Mouse (Mus musculus) olfactory bulb, adult 2 months (tissue): ENCODE measurements around the gene 9930022D16Rik. TPM values are rescaled to one million over a fixed set of nuclear protein-coding genes. Genes with fewer than 3 reads are reported as not detected.

Experiments
- H3K27ac ChIP-seq: fragments of 200-500 bp; 2 replicates; pipeline ENCODE4 v1.5.1; 2012; ENCODE audit warnings: low read depth, low read length; ENCODE audit not compliant: insufficient read depth
- H3K4me1 ChIP-seq: fragments of 200-500 bp; 2 replicates; pipeline ENCODE4 v1.6.1; 2012; ENCODE audit warnings: low read length; ENCODE audit not compliant: control insufficient read depth, insufficient read depth
- H3K4me3 ChIP-seq: fragments of 200-500 bp; 2 replicates; pipeline ENCODE4 v1.5.1; 2012; ENCODE audit warnings: mild to moderate bottlenecking, low read depth, low read length, moderate library complexity; ENCODE audit not compliant: insufficient read depth
- CTCF ChIP-seq: fragments of 200-500 bp; IDR thresholded peaks from 2 replicates; pipeline ENCODE4 v1.5.1; 2012; ENCODE audit warnings: low read depth, mild to moderate bottlenecking, low read length, moderate library complexity; ENCODE audit not compliant: insufficient read depth
- POLR2A ChIP-seq: fragments of 200-500 bp; IDR thresholded peaks from 2 replicates; pipeline ENCODE4 v1.6.1; 2012; ENCODE audit warnings: mild to moderate bottlenecking, low read depth, low read length, moderate library complexity; ENCODE audit not compliant: insufficient read depth
- WGBS: fragments of 180-500 bp; shearing (Covaris S2); methylation state at CpG from one replicate; pipeline ENCODE4 v1.1.7; 2018; 5-methylcytosine and 5-hydroxymethylcytosine counted together
- polyA plus RNA-seq: library from polyadenylated mRNA; stranded (reverse); fragments of >200 nt; gene quantifications from 2 replicates; pipeline ENCODE4 v1.2.4, GENCODE M21; 2012; ENCODE audit warnings: low replicate concordance; ENCODE audit not compliant: missing spikeins, insufficient read depth, insufficient read length

The 9930022D16Rik gene
- polyA plus RNA-seq, 1 experiment: not detected

DNA sequence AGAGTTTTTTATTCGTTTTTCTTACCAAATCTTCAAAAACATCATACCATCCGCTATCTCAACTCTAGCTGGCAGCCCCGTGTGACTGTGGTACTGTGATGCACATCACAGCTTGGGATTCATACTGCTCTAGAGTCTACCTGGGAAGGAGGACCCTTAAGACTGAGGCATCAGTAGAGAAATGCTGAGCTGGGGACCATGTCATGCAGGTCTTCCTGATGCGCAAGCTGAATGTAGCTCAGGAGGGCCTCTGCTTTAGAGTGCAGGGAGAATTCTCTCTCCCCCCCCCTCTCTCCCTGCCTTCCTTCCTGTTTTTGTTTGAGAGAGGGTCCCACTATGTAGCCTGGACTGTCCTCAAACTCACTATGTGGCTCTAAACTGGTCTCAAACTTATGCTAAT lies 26.9 kb downstream of the 9930022D16Rik start:
- Histone ChIP-seq H3K27ac (no peak overlapping the region), H3K4me1 (peaks cover 15% of the 10 kb centered on the region), H3K4me3 (no peak overlapping the region)
- 77% methylated on average over 4 of the region's 4 CpGs for WGBS
- no peak for TF ChIP-seq CTCF
- no peak for TF ChIP-seq POLR2A

DNA sequence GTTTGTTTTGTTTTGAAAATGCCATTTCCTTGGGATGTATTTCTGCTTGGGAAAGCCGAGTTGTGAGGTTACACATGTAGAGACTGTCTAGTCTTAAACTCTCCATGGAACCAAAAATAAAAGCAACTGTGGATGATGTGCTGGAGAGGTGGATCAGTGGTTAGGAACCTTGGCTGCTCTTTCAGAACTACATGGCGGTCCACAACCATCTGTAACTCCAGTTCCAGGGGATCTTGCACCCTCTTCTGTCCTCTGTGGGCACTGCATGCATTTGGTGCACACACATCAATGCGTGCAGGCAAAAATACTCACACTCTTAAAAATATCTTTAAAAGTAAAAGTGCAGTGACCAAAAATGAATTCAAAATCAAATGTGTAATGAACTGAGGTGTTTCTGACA lies 27.4 kb downstream of the 9930022D16Rik start:
- WGBS: 72% methylated on average over 3 of the region's 3 CpGs
- no peak for TF ChIP-seq CTCF
- no peak for TF ChIP-seq POLR2A
- no peak overlapping the region for H3K4me3 ChIP-seq

DNA sequence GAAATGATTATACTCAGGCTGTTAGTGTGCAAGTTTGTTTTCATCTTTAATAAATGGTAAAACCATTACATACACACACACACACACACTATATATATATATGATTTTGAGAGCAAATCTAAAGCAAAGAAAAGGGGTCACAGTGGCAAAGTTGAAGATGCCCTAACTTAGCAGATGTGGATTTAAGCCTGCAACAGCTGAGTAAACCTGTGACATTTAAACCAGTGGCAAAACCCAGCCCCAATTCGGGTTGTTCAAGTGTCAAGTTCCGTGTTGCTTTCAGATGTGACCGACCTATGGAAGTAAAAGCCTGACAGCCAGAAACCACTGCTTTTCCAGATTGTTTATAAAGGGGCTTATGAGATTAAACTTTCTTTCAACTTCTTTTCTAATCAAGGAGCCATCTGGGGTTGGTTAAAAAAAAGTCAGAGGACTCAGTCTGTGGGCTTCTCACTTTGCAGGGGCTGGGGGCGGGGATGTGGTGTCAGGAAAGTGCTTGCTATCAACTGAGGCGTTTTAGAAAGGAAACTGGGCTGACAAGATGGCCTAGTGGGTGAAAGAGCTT lies 28.5 kb downstream of the 9930022D16Rik start:
- H3K4me3 ChIP-seq: no peak overlapping the region
- TF ChIP-seq POLR2A (no peak), CTCF (no peak)
- whole genome bisulfite sequencing: 74% methylated on average over 5 of the region's 5 CpGs
- H3K27ac ChIP-seq: no peak overlapping the region
- H3K4me1 ChIP-seq: peaks cover 13% of the 10 kb centered on the region

More for the DNA sequence above, 27.4 kb downstream of the 9930022D16Rik start:
- Histone ChIP-seq H3K4me1 (peaks cover 15% of the 10 kb centered on the region), H3K27ac (no peak overlapping the region)

DNA sequence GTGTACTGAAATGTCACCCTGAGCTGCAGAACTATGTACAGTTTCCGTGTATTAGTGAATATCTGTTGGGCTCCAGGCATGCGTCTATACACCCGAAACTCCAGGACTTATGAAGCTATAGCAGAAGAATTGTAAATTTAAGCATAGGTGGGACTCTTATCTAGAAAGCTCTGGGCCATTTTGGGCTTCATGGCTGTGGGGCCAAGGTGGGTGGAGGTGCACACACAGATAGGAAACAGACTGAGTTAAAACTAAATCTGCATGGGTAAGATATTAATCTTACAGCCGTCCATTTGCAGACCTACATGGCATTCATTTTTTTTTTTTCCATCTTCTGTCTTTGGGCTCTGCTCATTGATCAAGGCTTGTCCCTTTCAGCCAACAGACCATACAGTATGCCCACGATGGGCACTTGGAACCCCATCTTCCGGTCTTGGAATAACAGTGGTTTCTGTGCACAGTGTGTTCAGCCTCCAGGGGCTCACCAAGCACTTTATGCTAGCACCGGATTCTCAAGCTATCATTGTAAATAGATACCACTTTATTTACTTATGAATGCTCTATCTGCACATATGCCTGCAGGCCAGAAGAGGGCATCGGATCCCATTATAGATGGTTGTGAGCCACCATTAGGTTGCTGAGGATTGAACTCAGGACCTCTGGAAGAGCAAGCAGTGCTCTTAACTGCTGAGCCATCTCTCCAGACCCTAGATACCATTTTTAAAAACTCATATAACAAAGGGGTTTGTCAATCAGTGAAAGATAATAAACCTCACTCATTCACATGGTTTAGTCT lies 29.9 kb downstream of the 9930022D16Rik start:
- H3K4me3 ChIP-seq: no peak overlapping the region
- 95% methylated on average over 8 of the region's 8 CpGs for WGBS
- peaks cover 7% of the 10 kb centered on the region for H3K4me1 ChIP-seq
- no peak for TF ChIP-seq CTCF
- no peak for TF ChIP-seq POLR2A
- H3K27ac ChIP-seq: no peak overlapping the region

DNA sequence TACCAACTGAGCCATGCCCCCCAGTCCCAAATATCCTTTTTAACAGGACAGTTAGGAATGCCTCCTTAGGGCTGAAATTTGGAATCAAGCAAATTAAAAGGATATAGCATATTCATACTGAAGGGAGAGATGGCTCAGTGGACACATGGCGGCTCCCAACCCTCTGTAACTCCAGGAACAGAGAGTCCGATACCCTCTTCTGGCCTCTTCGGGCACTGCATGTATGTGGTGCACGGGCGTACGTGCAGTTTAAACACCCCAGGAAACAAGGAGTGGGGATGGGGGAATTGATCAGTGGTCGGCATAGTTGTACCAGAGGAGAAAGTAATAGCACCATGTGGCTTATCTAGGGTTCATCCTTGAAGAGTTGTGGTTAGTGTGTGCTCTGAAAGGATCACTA lies 30.9 kb downstream of the 9930022D16Rik start:
- H3K4me3 ChIP-seq: no peak overlapping the region
- H3K27ac ChIP-seq: no peak overlapping the region
- peaks cover 3% of the 10 kb centered on the region for H3K4me1 ChIP-seq
- no peak for TF ChIP-seq CTCF
- TF ChIP-seq POLR2A: no peak
- WGBS: 69% methylated on average over 7 of the region's 7 CpGs

GRCm38 (mm10) chr11:109445438-109446035 lies 31.8 kb downstream of the 9930022D16Rik start:
- Histone ChIP-seq H3K27ac (no peak overlapping the region), H3K4me3 (no peak overlapping the region), H3K4me1 (no peaks in the 10 kb centered on the region)
- 33% methylated on average over 13 of the region's 13 CpGs for WGBS
- TF ChIP-seq CTCF (no peak), POLR2A (no peak)

DNA sequence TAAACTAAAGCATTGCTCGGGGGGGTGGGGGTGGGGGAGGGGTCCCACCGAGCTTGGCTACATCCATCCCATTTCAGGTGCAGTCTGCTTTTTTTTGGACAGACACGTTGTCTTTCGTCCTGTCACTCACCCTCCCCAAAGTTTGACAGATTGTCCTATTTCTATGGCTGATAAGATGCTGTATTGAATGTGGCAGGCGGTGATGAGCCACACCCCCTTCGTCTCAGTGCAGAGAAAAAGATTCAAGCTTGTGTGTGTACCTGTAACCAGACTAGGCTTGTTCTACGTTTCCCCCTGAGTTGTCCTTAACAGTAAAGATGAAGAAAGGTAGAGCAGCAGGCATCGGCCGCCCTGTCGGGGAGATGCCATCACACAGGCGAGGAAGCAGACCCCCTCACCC lies 37.5 kb downstream of the 9930022D16Rik start:
- H3K4me3 ChIP-seq: no peak overlapping the region
- TF ChIP-seq CTCF (no peak), POLR2A (no peak)
- H3K4me1 ChIP-seq: no peaks in the 10 kb centered on the region
- no peak overlapping the region for H3K27ac ChIP-seq
- 87% methylated on average over 11 of the region's 11 CpGs for WGBS

- Histone ChIP-seq H3K4me3 (no peak overlapping the region), H3K27ac (no peak overlapping the region), H3K4me1 (no peaks in the 10 kb centered on the region)
- 81% methylated on average over 5 of the region's 5 CpGs for WGBS
- TF ChIP-seq POLR2A (no peak), CTCF (no peak)
Observed at GRCm38 (mm10) chr11:109456261-109456660, 42.5 kb downstream of the 9930022D16Rik start.

DNA sequence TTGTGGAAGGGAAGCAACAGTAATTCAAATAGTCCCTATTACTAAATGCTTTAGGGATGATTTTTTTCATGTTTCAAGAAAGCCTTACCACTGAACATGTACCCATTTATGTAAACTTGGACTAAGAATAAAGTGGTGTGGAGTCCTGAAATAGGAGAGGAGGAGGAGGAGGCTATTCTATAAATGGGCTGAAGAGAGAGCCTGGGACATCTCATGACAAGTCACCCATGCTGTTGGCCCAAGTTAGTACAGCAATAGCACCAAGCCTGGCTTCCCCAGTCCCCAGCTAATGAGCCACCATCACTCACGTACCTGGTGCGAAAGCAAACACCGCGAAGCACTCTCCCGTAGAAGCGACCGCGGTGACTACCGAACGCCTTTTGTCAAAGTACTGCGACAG lies 44.4 kb downstream of the 9930022D16Rik start:
- Histone ChIP-seq H3K4me3 (no peak overlapping the region), H3K4me1 (no peaks in the 10 kb centered on the region), H3K27ac (no peak overlapping the region)
- WGBS: 95% methylated on average over 11 of the region's 11 CpGs
- no peak for TF ChIP-seq CTCF
- no peak for TF ChIP-seq POLR2A
